Mouse (Mus musculus) urinary bladder, postnatal 4 days (tissue): ENCODE measurements around the gene Pex26.

Source experiments
- DNase-seq, 2 experiments: peaks; one replicate each; pipeline ENCODE4 v3.0.0; 2021 to 2022; ENCODE audit warnings: low spot score in 2 of 2

The Pex26 gene

DNA sequence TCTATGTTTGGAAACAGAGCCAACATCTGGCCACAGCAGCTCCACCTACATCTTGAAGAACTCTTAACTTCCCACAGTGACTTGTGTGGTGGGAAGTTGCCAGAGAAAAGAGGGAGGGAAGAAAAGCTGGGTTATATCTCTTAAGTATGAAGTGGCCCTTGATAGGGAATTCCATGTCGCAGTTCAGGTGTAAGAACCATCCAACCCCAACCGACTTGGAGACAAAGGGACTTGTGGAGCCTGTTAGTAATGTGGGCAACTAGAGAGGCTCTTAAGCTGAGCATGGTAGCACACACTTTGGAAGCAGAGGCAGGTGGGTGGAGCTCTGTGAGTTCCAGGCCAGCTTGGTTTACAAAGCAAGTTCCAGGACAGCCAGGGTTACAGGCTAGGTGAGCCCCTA lies 26.1 kb downstream of the Pex26 start:
- DNase-seq: no peak

DNA sequence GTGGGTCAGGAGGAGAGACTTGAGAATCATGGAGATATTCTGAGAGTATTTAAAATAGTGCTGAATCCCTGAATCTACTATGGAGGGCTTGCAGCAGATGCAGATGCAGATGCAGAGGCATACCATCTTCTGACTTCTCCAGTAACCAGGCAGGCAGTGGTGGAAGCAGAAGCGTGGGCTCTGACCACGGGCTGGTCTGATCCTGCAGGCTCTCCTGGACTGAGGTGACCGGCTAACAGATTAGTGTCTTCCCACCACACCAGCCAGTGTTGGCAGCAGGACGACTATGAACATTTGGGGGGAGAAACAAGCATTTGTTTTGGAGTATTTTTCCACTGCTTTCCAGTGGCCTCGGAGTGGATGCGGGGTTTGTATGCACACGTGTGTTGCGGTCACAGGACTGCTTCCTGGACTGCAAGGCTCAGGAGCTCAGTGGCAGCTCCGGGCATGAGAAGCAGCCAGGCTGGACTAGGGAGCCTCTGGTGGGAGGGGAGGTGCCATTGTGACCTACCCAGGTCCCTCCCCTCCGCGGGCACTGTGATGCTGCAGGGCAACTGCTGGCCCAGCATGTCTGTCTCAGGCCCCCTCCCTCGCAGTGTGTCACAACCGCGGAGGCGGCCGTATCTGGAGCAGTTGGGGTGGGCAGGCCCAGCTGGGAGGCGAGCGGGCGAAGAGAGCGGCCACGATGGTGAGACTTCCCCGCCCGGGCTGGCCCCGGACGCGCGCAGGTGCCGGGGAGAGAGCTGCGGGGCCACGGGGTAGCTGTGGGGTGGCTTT lies 26.9 kb downstream of the Pex26 start, which contains the start of gene Tuba8:
TSS of gene Tuba8 (plus strand) at position 548 of the 777 bp plus-strand sequence.
- peak in 1 of 2 experiments; percentile 30 for DNase-seq

DNA sequence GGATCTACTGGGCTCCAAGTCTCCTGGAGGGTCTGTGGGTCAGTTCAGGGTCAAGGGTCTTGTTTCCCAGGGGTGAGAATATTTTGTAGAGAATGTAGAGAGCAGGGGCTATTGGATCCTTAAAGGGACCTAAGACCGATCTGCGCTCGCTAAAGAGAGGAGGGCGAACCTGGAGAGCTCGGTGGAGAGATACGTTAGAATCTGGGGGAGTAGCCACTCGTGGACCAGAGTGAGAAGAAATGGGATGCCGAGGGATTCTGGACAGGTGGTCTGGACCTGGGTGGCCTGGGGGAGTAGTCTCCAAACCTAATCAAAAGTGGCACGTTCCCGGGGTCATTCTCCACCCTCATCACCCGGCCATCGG lies 27.4 kb downstream of the Pex26 start:
- DNase-seq: no peak

DNA sequence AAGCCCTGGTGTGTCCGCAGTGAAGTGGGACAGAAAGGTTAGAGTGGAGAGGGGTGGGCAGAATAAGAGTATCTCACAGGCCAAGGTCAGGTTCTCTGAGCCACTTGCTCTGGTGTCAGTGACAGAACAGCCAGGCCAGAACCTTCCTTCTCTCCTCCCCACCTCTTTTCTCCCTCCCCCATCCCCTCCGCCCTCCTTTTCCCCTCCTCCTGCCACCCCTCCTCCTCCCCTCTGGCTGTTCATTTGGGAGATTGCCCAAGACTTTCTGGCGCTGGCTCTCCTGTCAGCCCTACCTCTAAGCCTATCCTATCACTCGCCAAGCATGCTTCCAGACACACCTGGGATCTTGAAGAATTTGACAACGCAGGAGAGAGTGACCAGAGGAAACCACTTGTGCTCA lies 28.3 kb downstream of the Pex26 start:
- no peak for DNase-seq

DNA sequence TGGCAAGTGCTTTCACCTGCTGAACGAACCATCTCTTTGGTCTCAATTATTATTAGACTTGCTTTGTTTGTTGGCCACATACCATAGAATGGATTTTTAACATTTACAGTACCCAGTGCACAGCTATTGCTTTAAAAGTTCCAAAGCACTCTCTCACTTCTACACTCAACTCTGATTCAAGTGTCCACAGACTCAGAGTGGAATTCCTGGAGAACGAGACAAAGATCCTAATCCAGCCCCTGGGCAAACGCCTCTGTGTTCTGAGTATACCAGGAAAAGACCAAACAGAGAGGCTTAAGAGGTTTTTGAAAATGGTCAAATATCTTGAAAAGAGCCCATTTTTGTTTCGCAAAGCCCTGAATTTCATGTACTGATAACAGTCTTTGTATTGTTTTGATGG lies 29.5 kb downstream of the Pex26 start:
- DNase-seq: no peak

DNA sequence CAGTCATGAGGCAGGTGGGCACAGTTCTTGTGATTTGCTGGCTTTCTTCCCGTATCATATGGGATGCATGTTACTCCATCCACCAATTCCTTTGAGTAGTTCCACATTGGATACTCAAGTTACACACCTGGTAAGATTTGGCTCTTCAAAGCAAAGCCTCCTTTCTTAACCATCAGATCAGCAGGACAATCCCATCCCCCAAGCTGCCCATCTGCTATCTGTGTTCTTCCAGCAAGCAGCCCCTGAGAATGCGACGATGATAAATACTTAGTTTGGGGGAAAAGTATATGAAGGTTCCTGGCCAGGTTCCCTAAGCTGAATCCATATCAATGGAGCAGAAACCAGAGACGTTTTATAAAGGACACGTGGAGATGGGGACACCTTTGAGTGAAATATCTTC lies 30.8 kb downstream of the Pex26 start:
- DNase-seq: no peak

DNA sequence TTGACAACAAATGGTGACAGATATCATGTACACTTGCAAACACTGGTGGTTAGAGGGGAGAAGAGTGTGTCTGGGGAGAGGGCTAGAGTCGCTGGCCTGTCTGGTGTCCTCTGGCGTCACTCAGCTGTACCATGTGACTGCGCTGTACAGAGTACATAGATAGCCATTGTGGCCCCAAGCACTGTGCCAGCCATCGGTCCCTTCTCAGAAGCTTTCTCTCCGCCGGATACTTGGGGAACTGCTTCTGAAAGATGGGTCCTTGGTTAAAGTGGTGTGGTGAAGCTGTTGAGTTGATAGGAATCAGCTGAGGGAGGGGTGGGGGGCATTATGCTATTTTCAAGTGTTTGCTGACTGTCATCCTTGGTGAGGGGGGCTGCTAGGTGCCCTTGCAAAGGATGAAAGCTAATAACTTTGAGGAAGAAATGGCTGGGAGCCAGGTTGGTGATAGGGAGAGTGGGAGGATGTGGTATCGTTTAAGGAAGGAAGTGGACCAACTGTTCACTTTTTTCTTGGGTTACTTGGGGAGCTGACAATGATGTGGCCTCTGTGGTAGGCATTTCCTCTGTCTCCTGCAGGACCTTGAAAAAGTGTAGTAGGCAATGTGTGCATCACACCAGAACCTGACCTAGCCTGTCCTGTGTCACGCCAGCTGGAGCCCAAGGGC lies 31.3 kb downstream of the Pex26 start:
- no peak for DNase-seq

DNA sequence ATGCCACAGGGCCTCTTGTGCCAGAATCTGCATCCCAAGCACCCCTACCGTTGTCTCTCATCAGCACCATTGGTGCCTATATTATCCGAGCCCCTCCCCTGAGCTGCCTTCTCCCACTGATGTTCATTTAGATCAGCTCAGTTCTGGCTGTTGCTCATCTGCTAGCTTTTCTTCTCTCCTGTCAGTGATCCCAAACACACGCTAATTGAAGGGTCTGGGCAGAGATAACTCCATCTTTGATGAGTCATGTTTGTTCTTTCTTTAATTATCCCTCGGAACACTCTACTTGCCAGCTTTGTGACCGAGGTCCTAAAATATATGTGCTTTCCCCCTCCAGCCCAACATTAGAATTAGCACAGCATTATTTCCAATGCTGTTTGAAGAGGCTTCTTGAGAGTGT lies 31.9 kb downstream of the Pex26 start:
- no peak for DNase-seq

DNA sequence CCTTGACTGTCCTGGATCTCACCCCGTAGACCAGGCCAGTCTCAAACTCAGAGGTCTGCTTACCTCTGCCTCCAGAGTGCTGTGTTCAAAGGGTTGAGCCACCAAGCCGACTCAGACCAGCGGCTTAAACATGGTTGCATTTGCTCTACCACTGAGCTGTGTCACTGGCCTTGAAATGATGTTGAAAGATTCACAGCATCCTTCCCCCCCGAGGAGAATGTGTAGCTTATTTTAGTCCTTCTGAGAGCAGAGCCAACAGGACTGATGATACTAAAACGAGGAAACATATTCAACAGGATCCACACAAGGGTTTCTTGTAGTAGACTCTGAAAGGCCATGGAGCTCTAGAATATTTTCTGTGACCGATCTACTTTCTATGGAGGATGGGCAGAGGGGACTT lies 32.4 kb downstream of the Pex26 start:
- DNase-seq: no peak

DNA sequence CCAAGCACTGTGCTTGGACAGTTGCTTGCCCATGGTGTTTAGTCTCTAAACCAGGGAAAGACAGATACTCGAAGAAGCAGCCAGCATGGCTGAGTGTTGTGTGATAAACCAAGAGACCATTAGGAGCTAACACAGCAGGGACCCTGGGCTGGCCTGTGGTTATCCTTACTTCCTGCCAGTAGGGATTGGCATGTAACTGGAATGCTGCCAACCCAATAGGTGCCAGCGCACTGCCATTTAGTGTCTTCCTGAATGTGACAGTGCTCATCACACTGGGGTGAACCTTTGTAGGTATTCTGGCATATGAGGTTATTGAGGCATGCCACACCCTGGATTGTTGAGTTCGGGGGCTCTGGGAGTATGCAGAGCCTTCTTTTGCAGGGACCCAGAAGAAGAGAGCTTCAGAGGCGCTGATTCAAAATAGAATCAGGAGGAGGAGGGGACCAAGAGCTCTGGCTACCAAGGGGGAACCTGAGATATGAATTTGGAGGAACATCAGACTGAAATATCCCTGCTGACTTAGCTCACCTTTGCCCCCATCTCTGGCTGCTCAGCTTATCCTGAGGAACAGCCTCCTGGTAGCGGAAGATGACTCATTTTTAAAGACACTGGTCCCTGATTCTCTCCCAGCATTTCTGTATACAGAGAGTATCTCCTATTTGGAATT lies 33.3 kb downstream of the Pex26 start:
- DNase-seq: no peak

DNA sequence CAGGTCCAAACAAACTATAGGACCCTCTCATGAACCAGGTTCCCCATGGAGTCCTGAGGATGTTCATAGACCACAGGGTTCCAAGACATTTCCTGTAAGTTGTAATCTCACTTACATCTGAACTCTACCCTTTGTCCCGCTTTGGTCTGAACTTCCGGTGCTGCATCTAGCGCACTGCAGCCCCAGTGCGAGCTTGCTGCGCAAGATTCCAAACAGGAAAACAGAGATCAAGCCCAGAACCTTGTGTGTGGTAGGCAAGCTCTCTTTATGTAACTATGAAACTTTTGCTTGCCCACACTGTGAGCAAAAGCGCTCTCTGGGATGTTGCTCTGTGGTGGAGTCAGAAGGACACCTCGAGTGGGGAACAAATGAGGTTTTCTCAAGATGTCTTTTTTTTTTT lies 34.5 kb downstream of the Pex26 start:
- DNase-seq: no peak

DNA sequence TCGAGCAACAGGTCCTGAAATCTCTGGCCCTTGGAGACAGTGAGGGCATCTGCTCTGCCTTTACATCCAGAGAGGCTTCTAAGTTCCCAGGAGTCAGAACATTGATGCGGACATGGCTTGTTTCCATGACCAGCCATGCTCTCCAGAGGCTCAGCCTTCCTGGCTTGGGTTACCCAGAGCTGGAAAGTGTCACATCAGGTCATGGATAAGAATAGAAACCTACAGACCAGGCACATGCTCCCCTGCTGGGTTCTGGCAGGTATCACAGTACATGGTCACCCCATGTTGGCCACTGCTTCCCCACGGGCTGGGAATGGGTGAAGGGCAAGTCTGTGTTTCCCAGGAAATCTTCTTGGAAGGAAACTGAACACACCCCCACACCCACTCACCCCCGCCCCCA lies 35.9 kb downstream of the Pex26 start:
- no peak for DNase-seq

DNA sequence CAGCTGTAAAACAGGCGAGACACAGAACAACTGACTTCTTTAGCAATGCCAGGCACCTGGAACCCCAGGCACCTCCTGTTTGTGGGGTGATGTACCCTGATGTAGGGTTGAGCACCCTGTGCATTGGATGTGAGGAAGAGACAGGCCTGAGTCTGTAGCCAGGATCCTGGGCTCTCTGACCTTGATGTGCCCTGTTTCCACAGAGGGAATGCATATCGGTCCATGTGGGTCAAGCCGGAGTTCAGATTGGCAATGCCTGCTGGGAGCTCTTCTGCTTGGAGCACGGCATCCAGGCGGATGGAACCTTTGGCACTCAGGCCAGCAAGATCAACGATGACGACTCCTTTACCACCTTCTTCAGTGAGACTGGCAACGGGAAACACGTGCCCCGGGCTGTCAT lies 36.7 kb downstream of the Pex26 start:
- no peak for DNase-seq

DNA sequence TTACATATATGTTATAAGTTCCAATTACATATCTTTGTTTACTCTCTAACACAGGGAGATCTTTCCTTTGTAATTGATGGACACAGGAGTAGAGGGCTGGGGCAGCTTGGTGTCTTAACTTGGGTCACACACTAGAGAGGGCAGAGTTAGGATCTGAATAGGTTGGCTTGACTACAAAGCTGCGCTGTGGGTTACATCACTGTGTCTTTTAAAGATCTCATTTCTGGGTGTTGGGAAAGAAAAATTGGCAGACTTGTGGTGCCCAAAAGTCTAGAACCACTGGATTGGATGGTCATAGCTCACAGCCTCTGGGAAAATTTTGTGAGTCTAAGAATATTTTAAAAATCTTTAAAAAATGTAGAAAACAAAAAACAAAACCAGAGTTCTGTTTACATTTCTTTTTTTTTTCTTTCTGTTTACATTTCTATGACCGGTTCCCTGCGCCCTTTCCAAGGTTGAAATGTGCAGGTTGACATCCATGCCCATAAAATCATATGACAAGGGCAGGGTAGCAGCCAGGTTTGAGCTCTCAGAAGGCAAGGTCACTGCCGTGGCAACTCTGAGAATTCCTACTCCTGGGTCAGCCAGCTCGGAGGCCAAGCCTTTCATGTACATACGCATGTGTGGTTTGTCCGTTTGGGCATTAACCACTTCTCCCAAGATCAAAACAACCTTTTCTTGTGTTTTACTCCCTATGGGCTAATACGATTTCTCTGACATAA lies 38.6 kb downstream of the Pex26 start:
- no peak for DNase-seq

DNA sequence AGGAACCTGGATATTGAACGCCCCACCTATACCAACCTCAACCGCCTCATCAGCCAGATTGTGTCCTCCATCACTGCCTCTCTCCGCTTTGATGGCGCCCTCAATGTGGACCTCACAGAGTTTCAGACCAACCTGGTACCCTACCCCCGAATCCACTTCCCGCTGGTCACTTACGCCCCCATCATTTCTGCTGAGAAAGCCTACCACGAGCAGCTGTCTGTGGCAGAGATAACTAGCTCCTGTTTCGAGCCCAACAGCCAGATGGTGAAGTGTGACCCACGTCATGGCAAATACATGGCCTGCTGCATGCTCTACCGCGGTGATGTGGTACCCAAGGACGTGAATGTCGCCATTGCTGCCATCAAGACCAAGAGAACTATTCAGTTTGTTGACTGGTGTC lies 39.5 kb downstream of the Pex26 start:
- DNase-seq: no peak

DNA sequence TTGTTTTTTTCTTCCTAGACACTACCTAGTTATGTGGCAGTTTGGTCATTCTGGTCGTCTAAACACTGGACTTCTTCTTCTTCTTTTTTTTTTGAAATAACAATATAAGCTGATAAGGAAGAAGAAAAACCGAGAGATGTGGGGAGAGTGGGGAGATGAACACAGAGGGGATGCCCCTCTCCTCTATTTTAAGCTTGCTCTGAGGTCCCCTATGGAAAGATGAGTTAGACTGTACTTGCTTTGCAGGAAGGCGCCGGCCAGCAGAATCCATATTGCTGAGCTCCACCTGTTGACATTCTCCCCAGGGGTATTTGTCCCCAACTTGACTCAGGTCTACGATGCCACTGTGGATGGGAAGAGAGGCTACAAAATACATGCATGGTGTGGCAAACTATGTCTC lies 40.6 kb downstream of the Pex26 start:
- no peak for DNase-seq

DNA sequence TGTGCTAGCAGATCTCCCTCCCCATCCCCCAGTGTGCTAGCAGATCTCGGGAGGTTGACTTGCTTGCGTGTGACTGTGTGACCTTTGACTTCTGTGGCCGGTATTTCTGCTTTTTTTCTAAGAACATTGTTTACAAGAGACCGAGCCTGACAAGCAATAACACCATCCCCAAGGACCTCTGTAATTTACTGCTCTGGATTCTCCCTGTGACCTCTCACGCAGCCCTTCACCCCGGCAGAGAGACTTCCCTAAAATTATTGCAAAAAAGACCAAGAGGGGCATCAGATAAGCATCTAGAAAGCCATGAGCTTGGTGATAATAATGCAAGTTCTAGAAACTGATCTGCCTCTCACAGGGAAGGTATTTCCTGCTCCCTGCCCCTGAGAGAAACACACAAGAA lies 41.5 kb downstream of the Pex26 start:
- no peak for DNase-seq

DNA sequence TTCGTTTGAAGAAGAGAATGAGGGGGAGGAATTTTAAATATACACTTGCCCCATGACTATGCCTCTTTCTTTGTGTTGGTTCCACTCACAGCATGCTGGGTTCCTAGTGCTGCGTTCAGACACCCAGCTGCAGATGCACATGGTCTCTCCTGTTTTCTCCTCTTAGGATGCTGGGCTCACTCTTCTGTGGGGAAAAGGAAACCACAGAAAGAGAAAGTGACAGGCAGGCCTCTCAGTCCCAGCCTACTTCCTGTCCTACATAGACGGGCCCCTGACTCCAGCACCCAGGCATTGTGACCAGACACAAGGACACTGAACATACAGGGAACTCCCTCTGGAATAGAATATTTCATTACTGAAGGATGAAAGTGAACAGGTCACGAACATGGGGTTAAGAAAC lies 42.6 kb downstream of the Pex26 start:
- DNase-seq: no peak

DNA sequence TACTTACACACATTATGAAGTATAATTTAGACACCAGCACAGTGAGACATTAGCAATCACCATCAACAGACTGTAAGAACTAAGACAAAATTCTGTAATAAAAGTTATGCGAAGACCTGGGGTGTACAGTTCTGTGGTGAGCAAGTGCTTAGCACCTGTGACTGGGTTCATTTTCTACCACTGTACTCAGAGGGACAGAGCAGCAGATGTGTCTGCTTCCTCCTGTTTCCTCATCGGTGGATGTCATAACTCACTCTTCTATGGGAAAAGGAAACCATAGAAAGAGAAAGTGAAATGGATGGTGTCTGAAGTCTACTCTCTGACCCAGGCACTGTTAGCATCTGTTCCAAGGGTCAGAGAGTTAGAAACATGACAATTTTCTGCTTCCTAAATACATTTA lies 43.3 kb downstream of the Pex26 start:
- DNase-seq: no peak

DNA sequence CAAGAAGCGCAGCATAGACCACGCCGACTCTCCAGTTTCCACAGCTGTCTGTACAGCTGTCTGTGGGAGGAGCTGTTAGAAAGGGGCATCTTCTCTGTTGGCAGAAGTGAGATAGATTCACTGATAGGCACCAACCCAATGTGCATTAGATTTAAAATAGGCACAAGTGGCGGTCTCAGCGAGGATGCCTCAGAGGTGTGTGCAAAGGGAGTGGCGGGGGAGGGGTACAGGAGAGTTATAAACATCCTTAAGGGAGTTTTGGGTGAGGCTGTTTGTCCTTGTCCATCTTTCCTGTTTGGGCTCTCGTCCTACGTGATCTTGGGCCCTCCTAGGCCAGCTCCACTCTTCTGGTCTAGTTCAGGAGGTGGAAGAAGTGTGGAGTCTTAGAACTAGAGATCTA lies 45.0 kb downstream of the Pex26 start:
- no peak for DNase-seq

DNA sequence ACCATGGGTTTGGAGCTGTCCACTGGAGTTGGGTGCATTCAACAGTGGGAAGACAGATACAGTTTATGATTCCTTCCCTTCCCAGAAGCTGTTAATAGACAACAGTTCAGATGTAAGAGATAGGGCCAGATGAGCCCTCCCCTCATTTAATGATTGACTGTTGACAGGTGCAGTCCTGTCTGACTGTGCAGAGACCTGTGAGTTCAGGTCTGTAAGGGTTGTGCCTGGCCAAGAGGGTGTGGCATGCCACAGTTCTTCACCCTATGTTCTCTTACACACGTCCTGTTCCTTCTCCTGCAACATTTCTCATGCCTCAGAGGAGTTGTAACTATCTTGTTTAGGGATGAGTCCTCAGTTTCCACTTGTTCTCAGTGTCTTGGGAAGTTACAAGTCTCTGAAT lies 49.2 kb downstream of the Pex26 start:
- DNase-seq: no peak

DNA sequence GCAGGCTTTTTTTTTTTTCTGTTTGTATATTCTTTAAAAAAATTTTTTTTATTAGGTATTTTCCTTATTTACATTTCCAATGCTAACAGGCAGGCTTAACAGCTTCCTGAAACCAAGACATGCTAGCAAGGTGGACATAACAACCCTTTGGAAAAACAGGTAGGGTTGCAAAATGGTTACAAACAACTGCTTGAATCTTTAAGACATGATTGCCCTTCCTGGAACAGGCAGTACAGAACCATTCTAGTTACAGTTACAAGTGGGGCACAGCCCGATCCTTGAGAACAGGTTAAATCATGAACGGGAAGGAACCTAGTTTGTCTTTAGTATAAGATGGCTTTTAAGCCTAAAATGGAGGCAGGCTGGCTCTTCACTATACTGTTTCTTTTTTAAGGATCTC lies 52.9 kb downstream of the Pex26 start:
- DNase-seq: no peak

DNA sequence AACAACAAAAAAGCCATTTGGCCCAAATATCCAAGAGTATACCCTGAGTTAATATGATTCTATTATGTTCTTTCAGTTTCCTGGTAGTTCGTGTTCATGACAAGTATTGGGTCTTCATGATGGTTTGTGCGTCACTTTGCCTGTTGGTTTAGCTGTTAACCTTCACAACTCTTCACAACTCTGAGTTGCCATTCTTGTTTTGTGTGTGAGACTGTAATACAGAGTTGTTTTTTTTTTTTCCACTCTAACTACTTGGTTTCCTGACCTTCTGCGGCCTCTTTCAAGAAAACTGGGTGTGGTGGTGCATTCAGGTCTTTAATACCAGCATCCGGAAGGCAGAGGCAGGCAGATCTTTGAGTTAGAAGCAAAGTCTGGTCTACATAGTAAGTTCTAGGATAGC lies 54.7 kb downstream of the Pex26 start:
- no peak for DNase-seq
